Mouse (Mus musculus): ENCODE data around the gene Paqr8.
"Not testable (repeated sequence)": the region's sequence is repeated elsewhere in the genome, so short reads cannot be mapped to it uniquely, and the experiment has no call there.

Gene Paqr8

DNA sequence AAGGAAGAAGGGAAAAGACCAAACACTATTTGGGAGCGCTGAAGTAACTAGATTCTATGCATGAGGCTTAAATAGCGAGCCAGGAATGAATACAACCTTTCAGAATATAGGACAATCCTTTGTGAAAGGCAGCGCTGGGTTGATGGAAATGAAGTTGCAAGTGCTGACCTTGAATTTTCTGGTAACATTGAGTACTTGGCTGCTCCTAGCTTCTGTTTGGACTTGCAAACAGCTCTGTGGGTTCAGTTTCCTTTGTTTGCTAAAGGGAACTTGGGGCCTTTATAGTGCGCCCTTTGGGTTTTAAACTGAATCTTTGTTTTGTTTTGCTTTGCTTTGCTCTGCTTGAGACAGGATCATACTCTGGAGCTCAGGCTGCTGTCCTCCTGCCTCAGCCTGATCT lies 18.1 kb downstream of the Paqr8 start:
- ATAC-seq (ENCODE audit: insufficient number of reproducible peaks, low FRiP score, low TSS enrichment): no peak

DNA sequence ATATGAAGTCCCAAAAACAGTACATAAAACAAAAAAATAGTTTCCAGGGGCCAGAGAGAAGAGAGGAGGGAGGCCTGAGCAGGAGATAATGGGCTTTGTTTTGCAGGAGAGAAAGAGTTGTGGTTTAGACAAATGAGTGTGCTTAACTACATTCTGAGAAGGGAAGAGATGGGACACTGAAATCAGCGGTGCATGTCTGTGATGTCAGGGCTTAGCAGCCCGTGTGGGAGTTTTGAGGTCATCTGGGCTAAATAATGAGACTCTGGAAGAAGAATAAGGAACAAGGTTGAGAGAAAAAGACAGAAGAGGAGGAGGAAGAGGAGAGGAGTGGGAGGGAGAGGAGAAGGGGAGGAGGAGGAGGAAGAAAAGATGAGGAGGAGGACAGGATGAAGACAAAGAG lies 21.7 kb downstream of the Paqr8 start:
- no peak for ATAC-seq (ENCODE audit: insufficient number of reproducible peaks, low FRiP score, low TSS enrichment)

DNA sequence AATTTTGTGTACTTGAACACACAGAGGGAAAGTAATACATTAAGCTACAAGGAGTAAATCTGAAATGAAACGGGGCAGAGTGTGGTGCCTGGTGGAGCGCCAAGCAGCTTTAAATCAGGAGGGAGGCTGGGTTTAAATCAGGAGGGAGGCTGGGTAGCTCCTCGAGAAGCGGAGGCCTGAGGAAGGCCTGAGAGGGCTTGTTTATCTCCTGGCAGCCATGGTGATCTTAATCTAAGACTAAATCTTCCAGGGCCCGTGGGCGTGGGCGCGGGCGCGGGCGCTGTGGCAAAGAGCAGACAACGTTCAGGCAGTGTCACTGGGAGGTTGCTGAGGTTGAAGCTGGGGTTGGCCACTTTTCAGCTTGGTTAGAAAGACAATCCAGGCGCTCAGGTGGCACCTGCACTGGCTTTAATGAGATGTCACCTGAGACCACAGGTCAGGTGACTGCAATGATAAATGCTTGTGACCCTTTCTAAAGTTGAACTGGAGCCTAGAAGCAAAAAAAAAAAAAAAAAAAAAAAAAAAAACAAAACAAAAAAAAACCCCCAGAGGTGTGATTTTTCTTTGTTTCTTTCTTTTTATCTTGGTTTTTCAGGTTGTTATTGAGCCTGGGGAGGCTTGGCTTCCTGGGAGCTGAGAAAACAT lies 22.2 kb downstream of the Paqr8 start:
- no peak for ATAC-seq (ENCODE audit: insufficient number of reproducible peaks, low FRiP score, low TSS enrichment)

DNA sequence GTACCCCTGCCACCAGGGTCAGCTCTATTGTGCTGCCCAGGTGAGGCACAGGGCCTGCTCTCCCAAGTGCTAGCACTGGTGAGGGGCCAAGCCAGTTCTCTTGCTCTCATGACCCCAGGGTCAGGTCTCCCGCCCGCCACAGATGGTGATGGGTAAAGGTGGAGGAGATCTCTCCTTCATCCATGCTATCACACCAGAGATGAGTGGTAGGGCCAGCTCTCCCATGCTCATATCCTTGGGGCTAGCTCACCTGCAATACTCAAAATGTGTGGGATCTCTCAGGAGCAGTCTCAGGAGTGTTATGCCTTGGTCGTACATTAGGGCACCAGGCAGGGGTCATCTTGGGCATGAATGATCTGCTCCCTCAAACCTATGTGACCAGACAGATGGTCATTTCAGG lies 24.4 kb downstream of the Paqr8 start:
- no peak for ATAC-seq (ENCODE audit: insufficient number of reproducible peaks, low FRiP score, low TSS enrichment)

DNA sequence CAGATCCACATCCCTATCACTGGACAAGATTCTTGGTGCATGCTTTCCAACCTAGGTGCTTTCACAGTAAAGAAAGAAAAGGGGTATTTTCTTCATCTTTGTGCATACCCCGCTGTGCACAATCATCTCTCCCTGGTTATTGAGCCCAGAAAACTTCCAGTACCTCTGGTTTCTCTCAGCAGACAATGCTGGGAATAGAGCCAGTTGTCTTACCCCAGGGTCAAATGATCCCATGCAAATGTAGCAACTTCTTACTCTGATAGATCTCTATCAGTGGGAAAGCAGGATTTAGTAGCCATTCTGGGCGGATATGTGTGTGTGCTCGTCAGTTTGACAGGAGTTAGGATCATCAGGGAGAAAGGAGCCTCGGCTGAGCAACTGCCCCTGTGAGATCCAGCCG lies 25.2 kb downstream of the Paqr8 start:
- no peak for ATAC-seq (ENCODE audit: insufficient number of reproducible peaks, low FRiP score, low TSS enrichment)

DNA sequence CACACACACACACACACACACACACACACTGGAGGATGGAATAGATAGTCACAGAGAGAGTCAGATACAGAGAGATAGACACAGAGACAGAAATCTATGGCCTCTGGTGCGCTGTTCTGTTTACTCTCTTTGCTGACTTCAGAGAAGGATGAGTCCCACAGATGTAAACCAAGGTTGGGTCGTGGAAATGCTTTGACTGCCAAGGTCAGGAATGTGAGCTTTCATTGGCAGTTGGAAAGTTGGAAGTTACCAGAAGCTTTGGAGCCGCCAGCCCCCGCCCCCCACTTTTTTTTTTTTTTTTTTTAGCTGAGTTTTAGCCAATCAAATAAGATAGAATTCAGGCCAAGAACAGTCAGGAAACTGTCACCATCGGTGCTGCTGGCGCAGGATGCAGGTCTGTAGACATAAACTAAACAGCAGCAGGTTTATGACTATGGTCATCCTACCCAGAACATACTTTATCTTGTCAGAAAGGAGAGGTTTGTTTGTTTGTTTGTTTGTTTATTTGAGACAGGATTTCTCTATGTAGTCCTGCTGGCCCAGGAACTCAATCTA lies 27.2 kb downstream of the Paqr8 start:
- ATAC-seq (ENCODE audit: insufficient number of reproducible peaks, low FRiP score, low TSS enrichment): no peak

DNA sequence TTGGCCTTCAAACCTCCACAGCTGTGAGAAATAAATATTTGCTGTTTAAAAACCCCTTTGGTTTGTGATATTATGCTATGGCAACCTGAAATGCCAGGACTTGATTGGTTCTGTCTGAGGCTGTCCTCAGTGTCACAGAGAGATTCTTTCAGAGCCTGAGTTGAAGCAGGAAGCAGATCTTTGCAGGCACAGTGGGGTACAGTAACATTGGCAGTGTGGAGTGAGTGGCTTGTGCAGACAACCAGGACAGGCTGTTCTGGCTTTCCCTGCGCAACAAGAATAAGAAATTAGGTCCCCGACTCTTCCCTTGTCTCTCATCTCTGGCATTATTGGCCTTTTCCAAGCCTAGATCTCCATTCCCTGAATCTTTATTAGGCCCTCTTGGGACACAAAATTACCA lies 29.3 kb downstream of the Paqr8 start:
- ATAC-seq (ENCODE audit: insufficient number of reproducible peaks, low FRiP score, low TSS enrichment): peak; percentile 69

DNA sequence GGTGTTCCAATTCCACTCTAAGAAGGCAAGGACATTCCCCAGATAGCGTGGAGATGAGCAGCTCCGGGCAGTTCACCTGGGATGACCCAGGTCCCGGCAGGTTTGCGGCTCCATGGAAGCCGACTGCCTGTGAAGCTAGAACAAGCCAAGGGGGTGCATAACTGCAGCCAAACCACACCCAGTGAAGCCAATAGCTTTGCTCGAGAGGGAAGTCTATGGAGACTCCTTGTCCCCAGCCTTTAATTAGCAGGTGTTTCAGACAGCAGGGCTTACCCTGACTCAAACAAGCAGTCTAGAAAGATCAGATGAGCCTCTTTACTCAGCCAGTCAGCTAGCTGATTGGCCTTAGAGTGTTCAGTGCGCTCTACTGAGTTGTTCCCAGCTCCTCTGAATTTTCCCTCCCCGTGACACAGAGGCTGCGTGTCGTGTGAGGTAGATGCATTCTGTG lies 30.7 kb downstream of the Paqr8 start:
- peak; percentile 75 for ATAC-seq (ENCODE audit: insufficient number of reproducible peaks, low FRiP score, low TSS enrichment)

DNA sequence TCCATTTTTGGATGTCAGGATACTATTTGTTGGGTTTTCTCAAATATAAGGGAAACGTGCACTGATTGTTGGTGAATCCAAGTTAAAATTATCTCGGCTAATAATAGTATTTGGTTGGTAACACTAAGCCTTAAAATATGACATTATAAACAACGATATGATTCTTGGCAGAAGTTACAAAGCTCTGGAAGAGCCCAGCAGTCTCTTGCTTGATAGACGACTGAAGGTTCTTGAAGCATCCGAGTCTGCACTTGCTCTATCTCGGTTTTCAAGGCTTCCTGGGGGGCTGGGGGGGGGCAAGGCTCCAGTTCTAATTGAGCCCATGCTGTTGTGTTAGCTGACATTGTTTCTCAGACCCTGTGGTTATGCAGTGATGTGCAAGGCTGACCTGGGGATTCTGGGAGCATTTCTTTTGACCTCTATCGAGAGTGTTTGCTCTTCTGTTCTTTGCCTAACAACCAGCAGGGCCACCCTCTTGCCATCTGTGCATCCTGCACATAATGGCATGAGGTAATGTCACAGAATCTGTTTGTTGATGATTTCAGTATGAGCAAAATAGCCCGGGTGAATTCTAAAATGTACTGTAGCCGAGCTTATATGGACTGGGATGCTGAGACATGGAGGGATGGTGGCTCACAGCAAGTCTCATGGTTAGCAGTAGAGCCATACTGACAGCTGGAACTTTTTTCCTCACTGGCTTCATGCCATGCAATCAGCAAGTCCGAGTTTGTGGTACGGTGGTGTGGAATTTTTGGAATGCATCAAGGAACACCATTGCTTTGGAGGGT lies 32.4 kb downstream of the Paqr8 start:
- peak; percentile 82 for ATAC-seq (ENCODE audit: insufficient number of reproducible peaks, low FRiP score, low TSS enrichment)

DNA sequence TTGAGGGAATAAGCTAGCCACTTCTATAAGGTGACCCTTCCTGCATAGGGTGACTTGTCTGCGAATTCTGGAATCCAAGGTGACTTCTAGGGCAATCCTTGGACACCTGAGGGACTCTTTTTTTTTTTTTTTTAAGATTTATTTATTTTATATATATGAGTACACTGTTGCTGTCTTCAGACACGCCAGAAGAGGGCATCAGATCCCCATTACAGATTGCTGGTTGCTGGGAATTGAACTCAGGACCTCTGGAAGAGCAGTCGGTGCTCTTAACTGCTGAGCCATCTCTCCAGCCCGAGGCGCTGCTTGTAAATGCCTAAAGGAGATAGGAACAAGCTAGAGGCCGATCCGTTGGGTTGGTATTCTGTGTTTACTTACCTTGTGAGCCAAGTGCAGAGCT lies 34.9 kb downstream of the Paqr8 start:
- ATAC-seq (ENCODE audit: insufficient number of reproducible peaks, low FRiP score, low TSS enrichment): not testable (repeated sequence)

DNA sequence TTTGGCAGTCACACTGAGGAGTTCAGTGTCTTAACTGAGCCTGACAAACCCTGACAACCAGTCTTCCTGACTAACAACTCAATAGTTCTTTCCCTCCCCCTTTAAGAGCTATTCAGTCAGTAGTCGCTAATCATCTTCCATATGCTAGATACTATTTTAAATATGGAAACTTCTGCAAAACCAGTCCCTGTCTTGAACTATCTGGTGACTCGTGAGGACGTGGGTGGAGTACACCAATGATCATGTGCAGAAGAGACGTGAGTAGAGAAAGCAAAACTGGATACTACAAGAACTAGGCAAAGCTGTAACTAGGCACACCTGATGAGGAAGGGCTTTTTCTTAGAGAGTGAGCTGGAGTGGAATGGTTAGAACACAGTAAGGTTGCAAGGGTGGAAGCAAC lies 35.5 kb downstream of the Paqr8 start:
- no peak for ATAC-seq (ENCODE audit: insufficient number of reproducible peaks, low FRiP score, low TSS enrichment)

DNA sequence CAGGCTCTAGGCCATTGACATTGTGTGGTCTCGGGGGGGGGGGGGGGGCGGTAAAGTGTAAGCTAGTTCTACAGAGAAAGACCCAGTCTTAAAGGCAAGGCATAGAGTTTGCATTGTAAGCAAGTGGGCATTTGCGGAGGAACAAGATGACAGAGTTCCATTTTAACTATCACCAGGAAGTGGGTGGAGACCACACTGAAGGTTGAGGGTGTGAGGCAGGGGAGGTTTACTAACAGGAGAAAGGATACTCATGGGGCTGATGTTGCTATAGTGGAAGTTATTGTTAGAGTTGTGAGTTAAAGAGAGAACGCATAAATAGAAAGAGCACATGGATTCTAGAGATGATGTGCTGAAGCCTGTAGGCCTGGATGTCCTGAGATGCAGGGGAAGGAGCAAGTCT lies 36.0 kb downstream of the Paqr8 start:
- no peak for ATAC-seq (ENCODE audit: insufficient number of reproducible peaks, low FRiP score, low TSS enrichment)

DNA sequence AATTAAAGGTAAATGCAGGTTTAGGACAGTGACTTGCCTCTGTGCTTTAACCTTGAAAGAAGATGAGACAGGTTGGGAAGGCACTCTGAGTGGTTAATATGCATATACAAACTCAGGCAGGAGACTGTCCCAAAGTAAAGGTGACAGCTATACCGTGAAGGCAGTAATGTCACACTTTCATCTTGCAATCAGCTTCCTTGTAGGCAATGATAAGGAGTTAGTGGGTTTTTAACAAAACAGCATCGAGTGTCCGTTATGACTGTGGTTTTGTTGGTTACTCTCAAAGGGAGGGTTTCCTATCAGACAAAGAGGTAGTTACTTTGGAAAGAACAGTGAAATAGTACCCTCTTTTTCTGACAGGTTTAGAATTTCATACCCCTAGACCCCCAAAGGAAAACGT lies 38.1 kb downstream of the Paqr8 start:
- ATAC-seq (ENCODE audit: insufficient number of reproducible peaks, low FRiP score, low TSS enrichment): no peak

DNA sequence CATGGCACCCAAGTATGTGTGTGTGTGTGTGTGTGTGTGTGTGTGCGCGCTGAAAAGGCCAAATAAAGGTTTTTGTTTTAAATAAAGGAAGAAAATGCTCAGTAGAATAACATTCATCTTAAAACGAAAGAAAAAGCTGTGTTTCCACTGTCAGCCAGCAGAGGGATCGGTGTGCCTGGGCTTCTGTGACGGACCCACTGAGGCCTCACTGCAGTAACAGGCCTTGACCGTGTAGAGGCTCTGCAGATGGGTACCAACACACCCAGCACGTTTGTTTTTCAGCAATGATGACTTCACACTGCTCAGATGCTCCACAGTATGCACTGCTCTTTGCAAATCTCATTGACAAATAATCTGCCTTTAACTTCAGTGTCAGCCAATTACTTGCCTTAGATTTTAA lies 43.1 kb downstream of the Paqr8 start:
- ATAC-seq (ENCODE audit: insufficient number of reproducible peaks, low FRiP score, low TSS enrichment): peak; percentile 86

DNA sequence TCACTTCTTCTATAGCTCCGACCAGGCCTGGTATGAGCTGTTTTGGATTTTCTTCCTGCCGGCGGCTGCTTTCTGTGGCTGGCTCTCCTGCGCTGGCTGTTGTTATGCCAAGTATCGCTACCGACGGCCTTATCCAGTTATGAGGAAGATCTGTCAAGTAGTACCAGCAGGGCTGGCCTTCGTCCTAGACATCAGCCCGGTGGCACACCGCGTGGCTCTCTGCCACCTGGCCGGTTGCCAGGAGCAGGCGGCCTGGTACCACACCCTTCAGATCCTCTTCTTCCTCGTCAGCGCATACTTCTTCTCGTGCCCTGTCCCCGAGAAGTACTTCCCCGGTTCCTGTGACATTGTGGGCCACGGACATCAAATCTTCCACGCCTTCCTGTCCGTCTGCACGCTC lies 44.7 kb downstream of the Paqr8 start:
- ATAC-seq (ENCODE audit: insufficient number of reproducible peaks, low FRiP score, low TSS enrichment): 0 out of 2 replicates have a peak, but pooled peaks have one; percentile 12

DNA sequence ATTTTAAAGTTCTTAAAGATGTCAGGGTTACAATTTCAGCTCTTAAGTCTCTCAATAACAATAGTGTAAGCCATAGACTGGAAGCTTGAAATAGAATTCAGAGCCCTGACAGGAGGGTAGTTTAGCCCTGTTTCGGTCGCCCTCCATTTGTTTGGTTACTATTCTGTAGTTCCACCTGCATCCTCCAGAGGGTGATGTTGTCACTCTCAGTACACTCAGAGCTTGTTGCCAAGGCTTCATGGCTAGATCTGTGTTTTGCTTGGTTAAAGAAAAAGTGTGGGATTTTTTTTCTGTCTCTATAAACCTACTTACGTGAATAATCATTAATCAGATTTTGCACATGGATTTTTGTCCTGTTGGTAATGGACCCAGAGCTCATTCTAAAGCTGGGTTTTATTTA lies 48.6 kb downstream of the Paqr8 start:
- ATAC-seq (ENCODE audit: insufficient number of reproducible peaks, low FRiP score, low TSS enrichment): no peak

DNA sequence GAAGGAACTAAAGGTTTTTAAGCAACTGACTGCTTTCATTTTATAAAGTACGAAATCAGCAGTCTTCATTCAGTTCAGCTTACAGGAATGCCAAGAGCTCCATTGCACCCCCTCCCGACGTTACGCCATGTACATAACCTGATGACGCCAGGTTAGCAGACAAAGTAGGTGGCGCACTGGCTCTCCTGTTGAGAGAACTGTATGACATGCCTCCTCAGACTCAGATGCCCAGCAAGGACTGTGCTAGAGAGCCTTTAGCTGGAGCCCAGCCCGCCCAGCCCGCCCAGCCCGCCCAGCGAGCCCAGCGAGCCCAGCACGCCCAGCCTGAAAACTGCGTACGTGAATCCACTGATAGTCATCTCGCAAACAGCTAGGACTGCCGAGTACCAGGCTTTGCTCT lies 49.7 kb downstream of the Paqr8 start:
- ATAC-seq (ENCODE audit: insufficient number of reproducible peaks, low FRiP score, low TSS enrichment): no peak

DNA sequence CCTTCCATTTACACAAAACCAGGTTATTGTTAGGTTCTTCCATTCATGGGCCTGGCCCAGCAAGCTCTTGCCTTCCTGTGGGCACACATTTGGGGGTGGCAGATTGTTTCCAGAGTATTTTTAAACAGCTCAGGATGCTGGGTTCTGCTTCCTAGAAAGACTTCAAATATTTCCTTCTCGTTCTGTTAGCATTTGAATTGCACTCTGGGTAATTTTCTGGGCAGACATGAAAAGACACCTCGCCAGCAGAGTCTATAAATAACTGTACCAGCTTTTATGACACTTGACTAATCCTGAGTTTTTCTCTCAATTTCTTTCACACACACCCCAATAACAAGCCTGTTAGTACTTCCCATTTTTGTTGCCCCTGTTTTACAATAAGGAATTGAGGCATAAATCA lies 50.9 kb downstream of the Paqr8 start:
- ATAC-seq (ENCODE audit: insufficient number of reproducible peaks, low FRiP score, low TSS enrichment): no peak

DNA sequence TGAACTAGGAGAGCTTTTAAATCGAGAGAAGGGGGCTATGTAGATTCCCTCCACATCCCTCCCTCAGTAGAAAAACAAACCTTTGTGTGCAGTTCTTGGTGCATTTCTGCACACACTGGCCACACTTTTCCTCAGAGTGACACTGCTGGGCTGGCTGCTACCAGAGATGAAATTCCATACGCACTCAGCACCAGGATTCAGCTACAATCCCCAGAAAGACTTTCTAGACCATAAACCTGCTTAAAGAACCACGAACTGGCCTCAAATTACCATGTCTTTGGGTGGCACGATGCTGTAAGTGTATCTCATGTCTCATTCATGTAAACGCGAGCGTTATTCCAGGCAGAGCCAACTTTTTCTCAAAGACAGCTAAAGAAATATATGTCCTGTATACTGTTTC lies 51.5 kb downstream of the Paqr8 start:
- ATAC-seq (ENCODE audit: insufficient number of reproducible peaks, low FRiP score, low TSS enrichment): no peak

DNA sequence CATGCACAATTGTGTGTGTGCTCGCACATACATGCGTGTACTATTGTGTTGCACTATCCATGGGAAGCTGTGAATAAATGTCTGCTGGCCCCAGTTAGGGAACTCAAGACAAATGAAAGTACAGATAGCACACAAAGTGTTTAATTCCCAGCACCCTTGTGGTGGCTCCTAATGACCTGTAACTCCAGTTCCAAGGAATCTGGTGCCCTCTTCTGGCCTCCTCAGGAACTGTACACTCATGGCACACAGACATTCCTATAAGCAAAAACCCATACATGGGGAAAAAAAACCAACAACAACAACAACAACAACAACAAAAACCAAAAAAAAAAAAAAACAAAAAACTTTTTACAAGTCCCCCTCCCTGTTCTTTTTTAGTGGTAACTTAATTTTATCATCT lies 52.6 kb downstream of the Paqr8 start:
- ATAC-seq (ENCODE audit: insufficient number of reproducible peaks, low FRiP score, low TSS enrichment): no peak

DNA sequence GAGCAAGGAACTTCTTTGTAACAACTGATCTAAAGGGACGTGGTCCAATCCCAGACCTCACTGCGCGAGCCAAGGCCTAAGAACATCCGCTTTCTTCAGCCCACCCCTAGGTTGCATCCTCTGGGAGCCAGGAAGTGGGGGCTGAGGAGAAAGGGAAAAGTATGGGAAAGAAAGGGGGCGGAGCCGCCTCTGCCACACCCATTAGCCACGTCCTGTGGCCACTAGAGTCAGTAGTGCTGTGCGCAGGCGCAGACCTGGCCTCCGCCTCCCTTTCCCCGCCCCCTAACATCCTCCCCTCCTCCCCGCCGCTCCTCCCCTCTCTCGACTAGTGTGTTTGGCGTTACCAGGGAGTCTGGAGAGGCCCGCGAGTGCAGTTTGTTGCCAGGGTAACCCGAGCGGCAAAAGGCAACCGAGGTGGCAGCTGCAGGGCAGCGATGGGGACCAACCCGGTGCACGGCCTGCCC lies 60.9 kb downstream of the Paqr8 start, which contains the start of gene Efhc1:
Efhc1 (plus strand) TSS at position 327 of the 464 bp plus-strand sequence.
- peak; percentile 91 for ATAC-seq (ENCODE audit: insufficient number of reproducible peaks, low FRiP score, low TSS enrichment)

DNA sequence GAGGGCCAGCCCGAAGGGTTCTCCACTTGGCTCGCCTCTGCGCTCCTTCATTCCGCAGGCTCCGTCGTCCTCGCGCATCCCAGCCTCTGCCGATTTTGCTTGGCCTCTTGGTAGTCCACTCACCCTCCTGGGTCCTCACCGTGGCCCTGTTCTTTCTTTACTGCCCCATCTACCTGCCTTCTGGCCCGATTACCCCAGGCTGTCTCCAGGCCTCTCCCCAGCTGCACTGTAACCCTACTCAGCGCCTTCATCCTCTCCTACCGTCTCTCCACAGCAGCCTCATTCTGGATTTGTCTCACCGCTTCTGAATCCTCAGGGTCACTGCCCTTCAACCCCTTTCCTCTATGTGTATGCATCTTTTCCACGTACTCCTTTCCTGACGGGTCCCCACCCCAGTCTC lies 61.4 kb downstream of the Paqr8 start:
- no peak; the same call in 1 of the 2 replicates for ATAC-seq (ENCODE audit: insufficient number of reproducible peaks, low FRiP score, low TSS enrichment)
